Mouse (Mus musculus) limb, embryonic 10.5 days (tissue): ENCODE measurements at regions not wholly inside any gene's neighbourhood (a gene's known extent, or its start where the extent isn't known, plus 50 kb on each side); places are given as distances from the start of the nearest gene placed in this dataset.
"Not testable (repeated sequence)": the region's sequence is repeated elsewhere in the genome, so short reads cannot be mapped to it uniquely, and the experiment has no call there.

Experiments
- DNase-seq: peaks from one replicate; pipeline ENCODE4 v3.0.0-alpha.2; 2017; ENCODE audit warnings: low spot score
- H3K27ac ChIP-seq: fragments of 300-500 bp; sonication (generic); 2 replicates; pipeline ENCODE4 v1.5.1; 2016; ENCODE audit warnings: mild to moderate bottlenecking
- H3K27me3 ChIP-seq: fragments of 300-500 bp; sonication (generic); 2 replicates; pipeline ENCODE4 v1.6.1; 2016; ENCODE audit warnings: low read depth, mild to moderate bottlenecking; ENCODE audit not compliant: poor library complexity, severe bottlenecking
- H3K36me3 ChIP-seq: fragments of 300-500 bp; sonication (generic); 2 replicates; pipeline ENCODE4 v1.6.1; 2016; ENCODE audit warnings: mild to moderate bottlenecking, moderate library complexity
- H3K4me1 ChIP-seq: fragments of 300-500 bp; sonication (generic); 2 replicates; pipeline ENCODE4 v1.6.1; 2016
- H3K4me3 ChIP-seq: fragments of 300-500 bp; sonication (generic); 2 replicates; pipeline ENCODE4 v1.5.1; 2016; ENCODE audit warnings: mild to moderate bottlenecking, moderate library complexity
- H3K9me3 ChIP-seq: fragments of 300-500 bp; sonication (generic); replicated peaks from 2 replicates; pipeline ENCODE4 v1.6.1; 2016; ENCODE audit warnings: mild to moderate bottlenecking
- WGBS: fragments of 180-500 bp; shearing (Covaris S2); methylation state at CpG from one replicate; pipeline ENCODE4 v1.1.7; 2016; 5-methylcytosine and 5-hydroxymethylcytosine counted together

DNA sequence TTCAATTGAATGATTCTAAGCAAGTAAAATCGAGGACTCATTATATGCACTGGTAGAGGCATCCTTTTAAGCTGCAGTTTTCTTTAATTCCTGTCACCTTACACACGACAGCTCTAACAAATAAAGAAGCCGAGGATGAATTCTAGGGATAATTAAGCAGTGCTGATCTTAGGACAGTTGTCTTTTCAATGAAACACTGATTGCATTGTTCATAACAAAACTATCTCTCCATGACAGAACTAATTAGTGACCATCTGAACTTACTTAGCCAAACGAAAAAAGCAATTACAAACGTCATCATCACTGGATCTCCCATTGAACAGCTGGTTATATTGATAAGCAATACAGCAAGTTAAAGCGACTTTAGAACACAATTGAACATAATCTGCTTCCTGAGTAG is 1579.7 kb upstream of the G6pd2 start:
- no peaks in the 10 kb centered on the region for H3K36me3 ChIP-seq
- DNase-seq = no peak
- H3K4me3 ChIP-seq = no peak overlapping the region
- H3K27ac ChIP-seq = no peak overlapping the region
- no peaks in the 10 kb centered on the region for H3K4me1 ChIP-seq
- peaks cover 9% of the 10 kb centered on the region; the same call in 1 of the 2 replicates for H3K27me3 ChIP-seq
- WGBS = 78% methylated on average over 6 of the region's 6 CpGs
- H3K9me3 ChIP-seq = no peaks in the 10 kb centered on the region

- WGBS = 16% methylated on average over 26 of the region's 30 CpGs
- H3K27me3 ChIP-seq, H3K27ac ChIP-seq, H3K9me3 ChIP-seq, H3K4me1 ChIP-seq, H3K36me3 ChIP-seq, DNase-seq: not testable (repeated sequence)
- H3K4me3 ChIP-seq = 0 out of 2 replicates have a peak overlapping the region, but pooled peaks have one; percentile 22
Observed at GRCm38 (mm10) chr5:60231232-60231891, 1577.3 kb upstream of the G6pd2 start.

DNA sequence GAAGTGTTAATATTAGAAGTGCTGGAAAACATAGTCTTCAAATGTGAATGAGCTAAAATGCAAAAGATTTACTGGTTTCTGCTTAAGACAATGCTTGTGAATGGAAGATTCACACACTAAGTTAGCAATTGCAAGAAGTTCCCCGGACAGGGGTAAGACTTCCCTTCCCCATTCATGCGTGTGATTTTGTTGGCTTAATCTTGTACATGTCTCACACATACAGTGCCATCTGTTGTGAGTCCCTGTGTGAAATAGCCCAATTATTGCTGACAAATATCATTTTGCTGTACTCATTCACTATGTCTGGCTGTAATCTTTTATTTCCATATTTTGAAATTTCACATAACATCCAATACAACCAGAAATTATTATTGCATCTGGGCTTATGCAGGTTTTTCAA is 1564.4 kb upstream of the G6pd2 start:
- no peak for DNase-seq
- Histone ChIP-seq H3K27me3 (no peaks in the 10 kb centered on the region), H3K36me3 (no peaks in the 10 kb centered on the region), H3K4me3 (no peak overlapping the region), H3K27ac (no peak overlapping the region), H3K9me3 (no peaks in the 10 kb centered on the region), H3K4me1 (no peaks in the 10 kb centered on the region)
- 100% methylated on average over 2 of the region's 2 CpGs for WGBS

DNA sequence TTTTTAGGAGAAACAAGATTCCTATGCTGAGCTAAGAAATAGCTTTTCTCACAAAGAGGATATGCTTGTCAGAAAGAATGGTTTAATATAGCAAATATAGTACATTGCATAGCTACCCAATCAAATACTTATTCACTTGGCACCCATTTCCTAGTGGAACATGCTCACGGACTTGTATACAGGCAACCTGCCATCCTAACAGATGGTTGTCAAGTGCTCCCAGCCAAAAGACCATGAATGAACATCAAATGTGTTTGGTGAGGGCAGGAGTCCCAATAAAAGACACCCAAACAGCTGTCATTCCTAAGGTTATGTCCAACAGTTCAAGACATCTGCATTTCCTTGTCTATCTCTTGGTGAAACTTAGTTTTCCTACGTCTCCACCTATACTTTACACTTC is 1531.9 kb upstream of the G6pd2 start:
- Histone ChIP-seq H3K27me3 (no peaks in the 10 kb centered on the region), H3K27ac (no peak overlapping the region), H3K9me3 (no peaks in the 10 kb centered on the region), H3K36me3 (no peaks in the 10 kb centered on the region), H3K4me1 (no peaks in the 10 kb centered on the region), H3K4me3 (no peak overlapping the region)
- DNase-seq = no peak
- 96% methylated on average over 2 of the region's 2 CpGs for WGBS
